Mouse (Mus musculus) stomach, postnatal 0 days (tissue): ENCODE measurements around the gene Kidins220. TPM values are rescaled to one million over a fixed set of nuclear protein-coding genes. Genes with fewer than 3 reads are reported as not detected.

Experiments
- ATAC-seq: fragments of 200-750 bp; cut with Nextera tagmentation; 2 replicates; pipeline ENCODE4 v1.8.0; 2017; ENCODE audit not compliant: low FRiP score, low TSS enrichment
- DNase-seq: peaks from one replicate; pipeline ENCODE4 v3.0.0-alpha.2; 2016; ENCODE audit warnings: low spot score
- H3K27ac ChIP-seq: fragments of 300-500 bp; sonication (generic); replicated peaks from 2 replicates; pipeline ENCODE4 v1.5.1; 2014; ENCODE audit warnings: mild to moderate bottlenecking, control low read depth
- H3K27me3 ChIP-seq: fragments of 300-500 bp; sonication (generic); 2 replicates; pipeline ENCODE4 v1.6.1; 2014; ENCODE audit warnings: low read length; ENCODE audit not compliant: control insufficient read depth, insufficient read depth
- H3K36me3 ChIP-seq: fragments of 300-500 bp; sonication (generic); 2 replicates; pipeline ENCODE4 v1.6.1; 2014; ENCODE audit warnings: low read length, mixed read lengths; ENCODE audit not compliant: control insufficient read depth, insufficient read depth
- H3K4me1 ChIP-seq: fragments of 300-500 bp; sonication (generic); replicated peaks from 2 replicates; pipeline ENCODE4 v1.6.1; 2014; ENCODE audit warnings: antibody characterized with exemption; ENCODE audit not compliant: control insufficient read depth, insufficient read depth
- H3K4me2 ChIP-seq: fragments of 300-500 bp; sonication (generic); replicated peaks from 2 replicates; pipeline ENCODE4 v1.6.1; 2014; ENCODE audit warnings: low read depth, mild to moderate bottlenecking, control low read depth, moderate library complexity
- H3K4me3 ChIP-seq: fragments of 300-500 bp; sonication (generic); 2 replicates; pipeline ENCODE4 v1.5.1; 2014; ENCODE audit warnings: low read depth, low read length, control low read depth
- H3K9ac ChIP-seq: fragments of 300-500 bp; sonication (generic); 2 replicates; pipeline ENCODE4 v1.6.1; 2014; ENCODE audit warnings: mild to moderate bottlenecking, low read length, control low read depth, mixed read lengths
- H3K9me3 ChIP-seq: fragments of 300-500 bp; sonication (generic); 2 replicates; pipeline ENCODE4 v1.6.1; 2016; ENCODE audit warnings: low read length; ENCODE audit not compliant: control insufficient read depth
- CTCF ChIP-seq: IDR thresholded peaks from 2 replicates; pipeline ENCODE4 v1.5.1; 2016; ENCODE audit warnings: antibody characterized with exemption, low read depth, mild to moderate bottlenecking, moderate library complexity
- EP300 ChIP-seq: optimal IDR thresholded peaks from 2 replicates; pipeline ENCODE3; 2016; ENCODE audit warnings: antibody characterized with exemption
- WGBS: fragments of 180-500 bp; shearing (Covaris S2); extraction: QIAGEN DNeasy Blood & Tissue Kit; methylation state at CpG from one replicate; pipeline ENCODE4 v1.1.7; 2014; 5-methylcytosine and 5-hydroxymethylcytosine counted together
- polyA plus RNA-seq: library from polyadenylated mRNA; unstranded; fragments of >200 nt; fragmentation: Nextera tagmentation; extraction: Ambion mirVana; gene quantifications from 2 replicates; pipeline ENCODE4 v1.2.1, GENCODE M21; 2015

The Kidins220 gene
- polyA plus RNA-seq, 1 experiment from 2014 or later = 9.1 TPM

DNA sequence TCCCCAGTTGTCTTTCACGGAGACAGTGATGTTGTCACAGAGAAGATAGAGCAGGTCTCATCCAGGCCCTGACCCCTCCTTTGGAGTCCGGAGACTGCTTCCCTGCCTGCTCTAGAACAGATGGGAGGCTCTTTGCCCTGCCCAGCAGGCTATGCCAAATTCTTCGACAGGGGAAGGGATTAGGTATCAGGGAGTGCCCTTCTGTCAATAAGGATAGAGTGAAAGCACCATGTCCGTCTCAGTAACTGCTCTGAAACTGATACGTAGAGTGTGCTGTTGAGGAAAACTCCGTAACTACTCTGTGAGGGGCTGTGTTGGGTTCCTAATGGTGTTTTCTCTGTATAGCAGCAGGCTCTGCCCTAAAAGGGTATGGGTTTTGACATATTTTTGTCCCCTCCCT, 42.6 kb upstream of the Kidins220 start:
- no peak for ATAC-seq
- WGBS = 47% methylated on average over 6 of the region's 6 CpGs
- TF ChIP-seq EP300 (no peak), CTCF (no peak)

DNA sequence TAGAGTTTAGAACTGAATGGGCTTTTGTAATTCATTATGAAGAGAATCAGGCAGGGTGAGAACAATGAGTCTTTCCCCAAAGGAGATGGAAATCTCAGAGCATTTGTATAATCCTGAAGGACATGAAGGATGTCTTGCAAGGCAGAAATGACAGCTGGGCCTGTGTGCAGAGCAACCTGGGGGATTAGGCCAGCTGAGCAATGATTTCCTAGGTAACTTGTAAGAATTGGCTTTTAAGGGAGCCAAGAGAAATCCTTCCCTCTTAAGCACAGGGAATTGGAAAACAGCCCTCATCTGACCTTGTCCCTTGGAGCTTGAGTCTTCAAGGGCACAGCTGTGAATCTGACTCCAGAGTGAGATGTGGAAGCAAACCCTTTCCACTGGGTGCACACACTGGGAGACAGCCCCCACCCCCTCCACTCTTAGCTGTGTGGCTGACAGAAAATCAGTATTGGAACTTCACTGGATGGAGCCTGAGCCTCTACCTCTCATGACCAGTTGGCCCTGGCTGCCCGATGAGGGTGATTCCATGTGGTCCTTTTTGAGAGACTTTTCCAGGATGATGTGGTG, 41.4 kb upstream of the Kidins220 start:
- Histone ChIP-seq H3K36me3 (no peaks in the 10 kb centered on the region), H3K4me2 (no peak overlapping the region), H3K9ac (no peak overlapping the region), H3K9me3 (no peaks in the 10 kb centered on the region), H3K4me3 (no peak overlapping the region), H3K4me1 (no peaks in the 10 kb centered on the region), H3K27me3 (no peaks in the 10 kb centered on the region), H3K27ac (no peak overlapping the region)
- DNase-seq (no peak), ATAC-seq (no peak)
- 100% methylated on average over 1 of the region's 1 CpGs for WGBS
- TF ChIP-seq CTCF = no peak
- TF ChIP-seq EP300 = no peak

More for the DNA sequence above, 42.6 kb upstream of the Kidins220 start:
- H3K27ac ChIP-seq = no peak overlapping the region
- no peak overlapping the region for H3K4me3 ChIP-seq
- no peaks in the 10 kb centered on the region for H3K36me3 ChIP-seq
- peak; percentile 21 for DNase-seq
- no peaks in the 10 kb centered on the region for H3K4me1 ChIP-seq
- H3K4me2 ChIP-seq = no peak overlapping the region
- no peak overlapping the region for H3K9ac ChIP-seq
- H3K27me3 ChIP-seq = no peaks in the 10 kb centered on the region
- no peaks in the 10 kb centered on the region for H3K9me3 ChIP-seq

DNA sequence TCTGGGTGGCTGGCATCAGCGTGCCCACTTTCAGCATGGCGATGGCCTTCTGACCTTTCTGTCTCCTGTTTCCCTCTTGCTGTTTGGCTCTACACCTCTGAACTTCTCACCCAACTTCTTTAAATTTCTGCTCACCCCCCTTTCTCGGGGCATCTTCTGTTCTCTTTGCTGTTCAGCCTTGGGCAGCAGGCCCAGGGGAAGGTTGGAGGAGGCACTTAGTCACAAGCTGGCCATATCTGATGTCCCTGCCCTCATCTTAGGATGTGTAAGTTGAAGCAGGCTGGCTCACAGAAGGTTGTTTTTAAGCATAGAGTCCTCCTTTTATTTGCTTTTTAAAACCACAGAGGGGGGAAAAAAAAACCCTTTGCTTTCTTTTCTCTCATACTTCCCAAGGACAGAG, 40.7 kb upstream of the Kidins220 start:
- H3K9ac ChIP-seq = no peak overlapping the region
- no peaks in the 10 kb centered on the region for H3K4me1 ChIP-seq
- H3K4me2 ChIP-seq = no peak overlapping the region
- no peaks in the 10 kb centered on the region for H3K36me3 ChIP-seq
- no peak overlapping the region for H3K4me3 ChIP-seq
- H3K9me3 ChIP-seq = no peaks in the 10 kb centered on the region
- H3K27me3 ChIP-seq = no peaks in the 10 kb centered on the region
- H3K27ac ChIP-seq = no peak overlapping the region
- 82% methylated on average over 3 of the region's 3 CpGs for WGBS
- TF ChIP-seq CTCF = no peak
- TF ChIP-seq EP300 = no peak
- ATAC-seq (no peak), DNase-seq (no peak)

- 33% methylated on average over 1 of the region's 1 CpGs for WGBS
- H3K36me3 ChIP-seq = peaks cover 3% of the 10 kb centered on the region; the same call in 1 of the 2 replicates
- no peaks in the 10 kb centered on the region for H3K9me3 ChIP-seq
- no peak overlapping the region for H3K4me2 ChIP-seq
- no peak overlapping the region for H3K4me3 ChIP-seq
- no peak for TF ChIP-seq EP300
- no peak for TF ChIP-seq CTCF
- no peak overlapping the region for H3K27ac ChIP-seq
- no peaks in the 10 kb centered on the region for H3K4me1 ChIP-seq
- no peak overlapping the region for H3K9ac ChIP-seq
- DNase-seq (no peak), ATAC-seq (no peak)
- H3K27me3 ChIP-seq = no peaks in the 10 kb centered on the region
Measured at GRCm38 (mm10) chr12:24936281-24936680, 38.4 kb upstream of the Kidins220 start.

DNA sequence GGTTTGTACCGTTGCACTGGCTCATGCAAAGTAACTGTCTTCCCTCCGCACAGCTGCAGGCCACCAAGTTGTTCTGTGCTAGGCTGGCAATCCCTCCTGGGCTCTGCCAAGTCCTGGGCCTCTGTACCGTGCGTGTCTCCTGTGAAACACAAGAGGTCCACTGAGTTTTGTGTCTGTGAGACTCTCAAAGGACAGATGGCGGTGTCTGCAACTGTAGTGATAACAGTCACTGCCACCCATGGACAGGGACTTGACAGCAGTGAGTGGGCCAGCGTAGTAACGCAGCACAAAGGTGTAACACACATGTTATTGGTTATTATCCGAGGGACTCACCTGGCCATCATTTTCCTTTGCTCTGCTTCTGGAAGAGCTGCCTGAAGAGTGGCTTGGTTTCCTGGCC, 35.4 kb upstream of the Kidins220 start:
- ATAC-seq (no peak), DNase-seq (no peak)
- no peak overlapping the region for H3K9ac ChIP-seq
- H3K27ac ChIP-seq = no peak overlapping the region
- H3K4me1 ChIP-seq = no peaks in the 10 kb centered on the region
- no peaks in the 10 kb centered on the region for H3K27me3 ChIP-seq
- no peak for TF ChIP-seq CTCF
- no peak for TF ChIP-seq EP300
- no peak overlapping the region for H3K4me2 ChIP-seq
- no peak overlapping the region for H3K4me3 ChIP-seq
- 96% methylated on average over 8 of the region's 8 CpGs for WGBS
- peaks cover 8% of the 10 kb centered on the region for H3K36me3 ChIP-seq
- H3K9me3 ChIP-seq = no peaks in the 10 kb centered on the region

DNA sequence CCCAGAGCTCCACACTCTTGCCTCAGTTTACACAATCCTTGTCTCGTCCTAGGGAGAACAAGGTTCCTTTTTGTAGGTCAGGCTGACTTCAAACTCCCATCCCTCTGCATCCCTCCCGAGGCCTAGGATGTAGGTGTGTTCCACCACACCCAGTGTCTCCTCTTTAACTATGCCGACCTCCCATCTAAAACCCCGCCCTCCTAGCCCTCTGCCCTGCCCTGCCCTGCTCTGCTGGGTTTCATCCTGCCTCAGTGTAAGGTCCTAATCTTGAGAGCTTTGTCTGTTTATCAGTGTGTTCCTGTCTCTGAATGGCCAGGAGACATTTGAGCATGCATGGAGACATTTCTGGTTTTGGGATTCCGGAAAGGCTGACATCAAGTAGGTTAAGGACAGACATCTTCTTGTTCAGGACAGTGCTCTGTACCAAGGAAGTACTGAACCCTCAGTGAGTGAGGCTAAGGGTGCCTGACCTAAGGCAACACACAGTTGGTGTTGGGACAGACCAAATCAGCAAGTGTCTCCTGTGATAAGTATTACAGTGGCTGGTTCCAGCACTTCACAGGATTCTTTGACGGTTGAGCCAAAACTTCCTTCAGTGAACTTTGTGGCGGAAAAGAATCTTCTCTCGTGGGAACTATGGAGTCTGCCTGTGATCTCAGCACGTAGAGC, 32.0 kb upstream of the Kidins220 start:
- Histone ChIP-seq H3K4me2 (no peak overlapping the region), H3K27ac (no peak overlapping the region), H3K9me3 (no peaks in the 10 kb centered on the region), H3K4me3 (no peak overlapping the region), H3K27me3 (no peaks in the 10 kb centered on the region), H3K9ac (no peak overlapping the region), H3K4me1 (no peaks in the 10 kb centered on the region), H3K36me3 (peaks cover 8% of the 10 kb centered on the region)
- WGBS = 69% methylated on average over 9 of the region's 9 CpGs
- DNase-seq (no peak), ATAC-seq (no peak)
- TF ChIP-seq CTCF (no peak), EP300 (no peak)
